Mouse (Mus musculus) ES-E14 (cell line): ENCODE data around the gene Hnf4a.

Source experiments
- CHD2 ChIP-seq: IDR thresholded peaks from 2 replicates; pipeline ENCODE4 v1.6.1; 2014; ENCODE audit warnings: mild to moderate bottlenecking, low read depth, low read length, inconsistent platforms
- HCFC1 ChIP-seq: IDR thresholded peaks from 2 replicates; pipeline ENCODE4 v1.6.1; 2012; ENCODE audit warnings: low read length, inconsistent platforms, borderline replicate concordance; ENCODE audit not compliant: insufficient read depth
- MAFK ChIP-seq: IDR thresholded peaks from 2 replicates; pipeline ENCODE4 v1.6.1; 2014; ENCODE audit warnings: mild to moderate bottlenecking, low read depth, low read length, inconsistent platforms; ENCODE audit not compliant: insufficient read depth
- ZC3H11A ChIP-seq: IDR thresholded peaks from 2 replicates; pipeline ENCODE4 v1.6.1; 2012; ENCODE audit warnings: low read depth, mild to moderate bottlenecking, inconsistent platforms, low read length, borderline replicate concordance
- ZNF384 ChIP-seq: IDR thresholded peaks from 2 replicates; pipeline ENCODE4 v1.6.1; 2012; ENCODE audit warnings: low read depth, low read length, inconsistent platforms

DNA sequence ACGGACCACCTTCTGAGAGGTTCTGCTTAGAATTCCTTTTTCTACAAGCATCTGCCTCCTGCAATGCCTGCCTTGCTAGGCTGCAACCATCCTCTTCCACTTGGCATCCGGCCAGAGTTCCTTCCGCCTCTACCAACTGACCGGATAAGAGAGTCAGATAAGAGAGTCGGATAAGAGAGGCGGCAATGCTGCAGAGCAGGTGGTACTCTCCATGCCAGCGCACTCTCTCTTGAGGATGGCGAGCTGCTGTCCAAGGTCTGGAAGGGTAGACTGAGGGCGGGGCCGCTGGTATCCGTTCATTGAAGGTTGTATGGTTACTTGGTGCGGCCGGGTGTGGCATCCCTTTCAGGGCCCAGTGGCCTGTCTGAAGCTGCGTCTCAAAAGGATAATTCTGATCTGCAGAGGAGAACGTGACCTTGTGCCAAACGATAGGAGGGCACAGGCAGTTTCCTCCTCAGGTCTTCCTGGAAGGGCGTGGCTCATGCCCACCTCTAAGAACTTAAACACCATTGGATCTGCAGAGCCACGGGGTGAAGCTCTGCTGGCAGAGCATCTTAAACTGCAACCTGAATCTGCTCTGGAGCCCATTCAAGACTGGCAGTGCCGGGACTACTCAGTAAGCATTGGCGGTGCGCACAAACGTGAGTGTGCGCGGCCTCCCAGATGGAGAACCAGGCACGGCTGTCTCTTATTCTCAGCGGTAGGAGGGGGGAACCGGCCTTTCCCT is 47.9 kb upstream of the Hnf4a start:
- no peak for TF ChIP-seq MAFK
- no peak for TF ChIP-seq ZC3H11A
- TF ChIP-seq CHD2: no peak
- no peak for TF ChIP-seq ZNF384
- no peak for TF ChIP-seq HCFC1
